Mouse (Mus musculus): ENCODE results near the gene Eno1. TPM values are rescaled to one million over a fixed set of nuclear protein-coding genes. Genes with fewer than 3 reads are reported as not detected.
"Not testable (repeated sequence)": the region's sequence is repeated elsewhere in the genome, so short reads cannot be mapped to it uniquely, and the experiment has no call there.

Eno1 gene
- polyA plus RNA-seq, 1 experiment, result 505 TPM

GRCm38 (mm10) chr4:150269679-150270078, 33.2 kb downstream of the Eno1 start:
- no peak for TF ChIP-seq POLR2A (IDR thresholded peaks at IDR 0.05; ENCODE audit: borderline replicate concordance, extremely low read depth, insufficient read depth, insufficient read length, poor library complexity, severe bottlenecking)
- no peak for TF ChIP-seq CTCF (IDR thresholded peaks at IDR 0.05; ENCODE audit: borderline replicate concordance, extremely low read depth, insufficient read depth, insufficient read length)
- DNase-seq (ENCODE audit: low read depth), result no peak

GRCm38 (mm10) chr4:150270718-150271117, 34.2 kb downstream of the Eno1 start:
- DNase-seq (ENCODE audit: low read depth), result not testable (repeated sequence)

- no peak for TF ChIP-seq POLR2A (IDR thresholded peaks at IDR 0.05; ENCODE audit: borderline replicate concordance, extremely low read depth, insufficient read depth, insufficient read length, poor library complexity, severe bottlenecking)
- no peak for TF ChIP-seq CTCF (IDR thresholded peaks at IDR 0.05; ENCODE audit: borderline replicate concordance, extremely low read depth, insufficient read depth, insufficient read length)
- peak; percentile 86 for DNase-seq (ENCODE audit: low read depth)
These were observed 36.2 kb downstream of the Eno1 start for GRCm38 (mm10) chr4:150272725-150273124.

- TF ChIP-seq CTCF (IDR thresholded peaks at IDR 0.05; ENCODE audit: borderline replicate concordance, extremely low read depth, insufficient read depth, insufficient read length) (no peak), POLR2A (IDR thresholded peaks at IDR 0.05; ENCODE audit: borderline replicate concordance, extremely low read depth, insufficient read depth, insufficient read length, poor library complexity, severe bottlenecking) (no peak)
- DNase-seq (ENCODE audit: low read depth), result no peak
These were observed 39.0 kb downstream of the Eno1 start for GRCm38 (mm10) chr4:150275531-150275930.

- DNase-seq (ENCODE audit: low read depth), result not testable (repeated sequence)
These were observed 42.8 kb downstream of the Eno1 start for GRCm38 (mm10) chr4:150279336-150279735.

- DNase-seq (ENCODE audit: low read depth), result peak; percentile 68
- TF ChIP-seq POLR2A (IDR thresholded peaks at IDR 0.05; ENCODE audit: borderline replicate concordance, extremely low read depth, insufficient read depth, insufficient read length, poor library complexity, severe bottlenecking) (no peak), CTCF (IDR thresholded peaks at IDR 0.05; ENCODE audit: borderline replicate concordance, extremely low read depth, insufficient read depth, insufficient read length) (no peak)
These were observed 43.5 kb downstream of the Eno1 start for GRCm38 (mm10) chr4:150280002-150280401.

GRCm38 (mm10) chr4:150280459-150280858, 43.9 kb downstream of the Eno1 start:
- DNase-seq (ENCODE audit: low read depth), result no peak
- TF ChIP-seq CTCF (IDR thresholded peaks at IDR 0.05; ENCODE audit: borderline replicate concordance, extremely low read depth, insufficient read depth, insufficient read length) (no peak), POLR2A (IDR thresholded peaks at IDR 0.05; ENCODE audit: borderline replicate concordance, extremely low read depth, insufficient read depth, insufficient read length, poor library complexity, severe bottlenecking) (no peak)

- peak; percentile 98 for DNase-seq (ENCODE audit: low read depth)
- TF ChIP-seq CTCF (IDR thresholded peaks at IDR 0.05; ENCODE audit: borderline replicate concordance, extremely low read depth, insufficient read depth, insufficient read length) (0 out of 2 replicates have a peak, but pooled peaks have one; percentile 0), POLR2A (IDR thresholded peaks at IDR 0.05; ENCODE audit: borderline replicate concordance, extremely low read depth, insufficient read depth, insufficient read length, poor library complexity, severe bottlenecking) (peak; percentile 99)
These were observed 44.7 kb downstream of the Eno1 start, which contains the start of gene Rere for GRCm38 (mm10) chr4:150281018-150281761. Gene Rere, plus strand, starts transcription at chr4:150281646.

- TF ChIP-seq CTCF (IDR thresholded peaks at IDR 0.05; ENCODE audit: borderline replicate concordance, extremely low read depth, insufficient read depth, insufficient read length) (no peak), POLR2A (IDR thresholded peaks at IDR 0.05; ENCODE audit: borderline replicate concordance, extremely low read depth, insufficient read depth, insufficient read length, poor library complexity, severe bottlenecking) (no peak)
- DNase-seq (ENCODE audit: low read depth), result no peak
These were observed 45.5 kb downstream of the Eno1 start for GRCm38 (mm10) chr4:150281891-150282630.

- TF ChIP-seq POLR2A (IDR thresholded peaks at IDR 0.05; ENCODE audit: borderline replicate concordance, extremely low read depth, insufficient read depth, insufficient read length, poor library complexity, severe bottlenecking) (no peak), CTCF (IDR thresholded peaks at IDR 0.05; ENCODE audit: borderline replicate concordance, extremely low read depth, insufficient read depth, insufficient read length) (no peak)
- DNase-seq (ENCODE audit: low read depth), result no peak
These were observed 46.3 kb downstream of the Eno1 start for GRCm38 (mm10) chr4:150282631-150283334.

GRCm38 (mm10) chr4:150283335-150283638, 46.8 kb downstream of the Eno1 start:
- TF ChIP-seq CTCF (IDR thresholded peaks at IDR 0.05; ENCODE audit: borderline replicate concordance, extremely low read depth, insufficient read depth, insufficient read length) (no peak), POLR2A (IDR thresholded peaks at IDR 0.05; ENCODE audit: borderline replicate concordance, extremely low read depth, insufficient read depth, insufficient read length, poor library complexity, severe bottlenecking) (no peak)
- no peak for DNase-seq (ENCODE audit: low read depth)

GRCm38 (mm10) chr4:150283993-150284392, 47.5 kb downstream of the Eno1 start:
- peak; percentile 92 for DNase-seq (ENCODE audit: low read depth)
- peak; percentile 19; the same call in 1 of the 2 replicates for TF ChIP-seq CTCF (IDR thresholded peaks at IDR 0.05; ENCODE audit: borderline replicate concordance, extremely low read depth, insufficient read depth, insufficient read length)
- TF ChIP-seq POLR2A (IDR thresholded peaks at IDR 0.05; ENCODE audit: borderline replicate concordance, extremely low read depth, insufficient read depth, insufficient read length, poor library complexity, severe bottlenecking), result no peak
